Mouse (Mus musculus): Measurements from ENCODE around the gene Tldc2.

Gene Tldc2

DNA sequence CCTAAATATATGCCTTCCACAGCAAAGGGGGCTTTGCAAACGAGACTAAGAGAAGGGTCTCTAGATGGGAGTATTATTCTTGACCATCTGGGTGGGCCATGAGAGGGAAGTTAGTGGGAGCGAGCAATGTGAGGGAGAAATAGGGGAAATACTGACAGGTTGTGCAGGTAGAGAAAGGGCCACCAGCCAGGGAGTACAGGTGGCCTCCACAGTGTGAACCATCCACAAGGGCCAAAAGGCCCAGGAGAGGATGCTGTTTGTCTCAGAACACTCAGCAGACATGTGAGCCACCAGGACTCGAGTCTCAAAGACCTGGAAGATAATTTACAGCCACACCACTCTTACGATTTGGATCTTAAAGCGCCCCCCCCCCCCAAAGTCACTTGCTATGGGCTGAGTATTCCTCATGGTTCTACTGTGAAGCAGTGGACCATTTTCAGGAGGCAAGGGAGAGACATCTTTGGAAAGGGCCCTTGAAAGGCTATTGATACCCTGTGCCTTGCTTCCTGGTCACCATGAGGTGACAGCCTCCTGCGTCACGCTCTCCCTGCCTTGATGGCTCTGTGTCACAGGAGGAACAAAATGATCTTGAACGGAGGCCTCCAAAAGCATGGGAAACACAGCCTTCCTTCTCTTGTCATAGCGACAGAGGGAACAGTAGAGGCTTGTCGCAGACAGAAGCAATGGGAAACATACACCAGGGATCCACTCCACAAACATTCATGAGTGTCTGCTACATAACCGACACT lies 26.1 kb upstream of the Tldc2 start:
- no peak for DNase-seq (ENCODE audit: low spot score in 2 of 2)

DNA sequence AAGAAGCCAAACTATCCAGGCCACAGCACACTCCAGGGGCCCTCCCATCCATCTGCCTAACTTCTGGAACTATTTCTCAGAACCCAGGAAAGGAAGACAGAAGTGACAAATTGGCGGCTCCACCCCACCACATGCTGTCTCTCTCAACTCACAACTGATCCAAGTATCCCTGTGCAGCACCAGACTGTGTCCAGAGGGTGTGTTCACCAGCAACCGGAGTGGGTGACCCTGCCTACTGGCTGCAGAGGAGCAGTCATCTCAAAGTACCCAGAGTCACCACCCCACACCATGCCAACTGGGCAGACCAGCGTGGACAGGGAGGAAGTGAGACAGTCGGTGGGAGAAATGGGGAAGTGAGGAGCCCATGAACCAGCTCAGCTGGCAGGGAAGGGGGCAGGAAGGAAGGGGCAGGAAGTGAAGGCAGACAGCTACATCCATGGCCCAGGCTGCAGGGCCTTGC lies 23.6 kb upstream of the Tldc2 start:
- DNase-seq (ENCODE audit: low spot score in 2 of 2) = no peak

DNA sequence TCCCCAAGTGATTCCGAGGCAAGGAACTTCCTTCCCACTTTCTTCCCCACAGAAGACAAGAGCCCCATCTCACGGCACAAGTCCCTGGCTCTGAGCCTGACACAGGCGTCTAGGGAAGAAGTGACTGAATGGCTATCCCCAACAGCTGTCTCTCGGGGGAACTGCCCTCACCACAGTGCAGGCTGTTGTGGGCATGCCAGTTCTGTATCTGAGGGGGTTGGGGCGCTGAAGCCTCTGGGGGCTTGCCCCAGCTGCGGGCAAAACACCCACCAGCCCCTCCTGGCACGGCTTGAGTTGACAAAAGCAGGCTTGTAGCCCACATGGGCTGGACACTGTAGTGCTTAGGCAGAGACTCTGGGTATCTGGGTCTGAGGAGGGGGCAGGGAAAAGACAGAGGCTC lies 22.7 kb upstream of the Tldc2 start:
- no peak for DNase-seq (ENCODE audit: low spot score in 2 of 2)

DNA sequence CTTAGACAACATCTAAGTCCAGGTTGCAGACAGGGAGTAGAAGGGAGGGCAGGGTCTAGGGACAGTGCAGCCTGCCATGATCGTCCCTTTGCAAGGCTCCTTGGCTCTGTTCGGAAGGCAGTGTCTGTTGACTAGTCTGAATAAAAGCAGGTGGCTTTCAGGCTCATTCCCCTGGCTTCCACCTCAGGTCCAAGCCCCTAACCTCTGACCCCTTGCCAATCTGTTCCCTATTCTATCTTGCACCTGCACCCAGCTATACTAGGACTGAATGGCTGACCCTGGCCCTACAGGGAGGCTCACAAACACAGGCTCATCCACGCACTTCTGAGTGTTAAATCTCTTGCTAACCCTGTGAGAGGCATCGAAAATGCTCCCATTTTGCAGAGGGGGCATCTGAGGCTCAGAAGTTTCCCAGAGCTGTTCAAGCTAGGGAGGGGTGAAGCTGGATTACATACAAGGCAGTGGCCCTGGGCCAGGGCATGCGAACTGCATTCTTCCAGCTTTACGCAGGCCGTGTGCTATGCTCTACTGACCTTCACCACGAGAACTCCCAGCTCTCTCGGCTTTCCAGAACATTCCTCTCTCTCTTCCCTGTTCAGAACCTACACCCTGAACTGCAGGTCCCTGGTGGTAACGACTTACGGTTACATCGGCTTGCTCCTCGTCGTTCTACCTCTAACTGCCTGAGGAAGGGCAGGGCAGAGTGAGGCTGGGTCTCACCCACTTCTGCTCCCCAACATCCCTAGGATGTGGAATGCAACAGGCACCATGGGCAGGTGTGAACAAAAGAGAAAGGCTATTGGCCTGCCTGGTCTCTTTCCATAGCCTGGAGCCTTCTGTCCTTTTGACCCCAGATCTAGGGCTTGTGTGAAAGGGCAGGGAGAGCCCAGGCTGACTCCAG lies 21.6 kb upstream of the Tldc2 start:
- DNase-seq (ENCODE audit: low spot score in 2 of 2) = no peak

DNA sequence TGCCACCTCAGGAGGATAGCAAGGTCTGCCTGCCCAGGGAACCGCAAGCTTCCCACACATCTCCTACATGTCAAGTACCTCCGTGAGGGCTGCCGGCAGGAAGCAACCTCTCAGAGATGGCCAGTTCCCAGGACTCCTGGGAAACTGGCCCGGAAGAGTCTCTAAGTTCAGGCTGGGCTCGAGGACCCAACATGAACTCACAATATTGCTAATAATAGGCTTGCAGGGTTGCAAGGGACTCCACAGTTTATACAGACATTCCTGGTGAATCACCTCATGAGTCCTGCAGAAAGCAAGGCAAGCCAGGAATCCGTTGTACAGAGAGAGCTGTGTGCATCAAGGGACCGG lies 21.0 kb upstream of the Tldc2 start:
- DNase-seq (ENCODE audit: low spot score in 2 of 2) = no peak

DNA sequence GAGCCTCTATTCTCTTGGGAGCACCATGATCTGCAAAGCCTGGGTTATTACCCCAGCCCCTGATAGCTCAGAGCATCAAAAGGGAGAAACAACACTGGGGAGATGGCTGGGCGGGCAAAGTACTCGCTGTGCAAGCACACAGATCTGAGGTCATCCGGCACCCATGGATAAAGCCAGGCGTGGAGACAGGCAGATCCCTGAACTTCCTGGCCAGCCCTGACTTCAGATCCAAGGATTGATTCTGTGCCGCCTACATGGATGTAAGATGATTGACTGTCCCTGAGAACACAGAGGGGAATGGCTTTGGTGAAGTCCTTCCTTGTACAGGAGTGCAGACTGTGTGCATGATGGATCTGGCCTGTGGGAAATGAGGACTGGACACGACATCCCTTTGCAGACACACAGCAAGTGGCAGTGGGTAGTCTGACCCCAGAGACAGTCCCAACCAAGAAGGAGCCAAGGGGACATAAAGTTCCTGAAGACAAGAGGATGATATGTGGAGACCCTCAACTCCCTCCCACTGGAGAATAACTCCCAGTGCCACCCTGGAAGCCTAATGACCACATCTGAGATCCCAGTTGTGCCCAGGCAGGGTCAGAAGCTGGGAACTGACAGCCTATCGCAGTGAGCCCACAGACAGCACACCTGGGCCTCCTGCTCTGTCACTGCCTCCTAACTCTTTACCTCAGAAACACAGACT lies 20.0 kb upstream of the Tldc2 start:
- no peak for DNase-seq (ENCODE audit: low spot score in 2 of 2)

DNA sequence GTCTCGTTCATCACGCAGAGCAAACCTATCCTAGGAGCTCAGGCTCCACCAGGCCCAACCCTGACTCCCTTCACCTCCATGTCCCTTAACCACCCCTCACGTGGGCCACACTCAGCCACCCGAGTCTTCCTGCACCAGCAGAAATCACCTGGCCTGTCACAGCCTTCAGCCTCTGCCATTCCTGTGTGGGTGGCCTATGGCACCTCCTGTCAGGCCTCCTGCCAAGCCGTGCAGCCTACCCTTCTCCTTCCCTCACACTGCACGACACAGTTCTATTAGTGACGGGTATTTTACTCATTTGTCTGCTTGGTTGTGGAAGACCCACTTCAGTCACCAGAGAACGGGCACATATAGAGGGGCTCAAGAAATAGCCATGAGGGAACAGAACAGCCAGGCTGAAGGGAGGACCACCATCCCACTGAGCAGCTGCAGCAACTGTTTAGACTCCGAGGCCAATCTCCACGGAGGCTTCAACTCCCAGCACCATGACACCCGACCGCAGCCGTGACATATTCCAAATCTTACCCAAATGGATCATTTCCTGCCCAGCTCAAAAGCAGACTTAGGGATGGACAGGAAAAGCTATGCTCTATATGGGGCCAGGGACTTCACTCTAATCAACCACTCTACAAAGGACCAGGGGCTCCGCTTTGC lies 18.0 kb upstream of the Tldc2 start:
- DNase-seq (ENCODE audit: low spot score in 2 of 2) = no peak

DNA sequence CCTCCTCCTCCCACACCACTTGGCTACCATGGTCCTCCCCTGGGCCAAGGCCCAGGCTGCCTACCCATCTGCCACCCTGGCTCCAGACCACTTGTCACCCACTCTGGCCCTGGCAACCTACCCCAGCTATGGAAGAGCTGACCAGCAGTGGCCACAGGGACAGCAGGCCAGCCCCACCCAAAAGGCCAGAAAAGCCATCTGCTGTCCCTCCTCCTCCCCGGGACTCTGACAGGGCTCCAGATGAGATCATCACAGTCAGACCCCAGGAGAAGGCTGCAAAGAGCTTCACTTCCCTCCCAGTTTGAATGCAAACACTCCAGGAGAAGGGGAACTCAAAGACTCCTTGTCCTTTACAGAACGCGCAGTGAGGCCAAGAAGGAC lies 17.5 kb upstream of the Tldc2 start:
- no peak for DNase-seq (ENCODE audit: low spot score in 2 of 2)

DNA sequence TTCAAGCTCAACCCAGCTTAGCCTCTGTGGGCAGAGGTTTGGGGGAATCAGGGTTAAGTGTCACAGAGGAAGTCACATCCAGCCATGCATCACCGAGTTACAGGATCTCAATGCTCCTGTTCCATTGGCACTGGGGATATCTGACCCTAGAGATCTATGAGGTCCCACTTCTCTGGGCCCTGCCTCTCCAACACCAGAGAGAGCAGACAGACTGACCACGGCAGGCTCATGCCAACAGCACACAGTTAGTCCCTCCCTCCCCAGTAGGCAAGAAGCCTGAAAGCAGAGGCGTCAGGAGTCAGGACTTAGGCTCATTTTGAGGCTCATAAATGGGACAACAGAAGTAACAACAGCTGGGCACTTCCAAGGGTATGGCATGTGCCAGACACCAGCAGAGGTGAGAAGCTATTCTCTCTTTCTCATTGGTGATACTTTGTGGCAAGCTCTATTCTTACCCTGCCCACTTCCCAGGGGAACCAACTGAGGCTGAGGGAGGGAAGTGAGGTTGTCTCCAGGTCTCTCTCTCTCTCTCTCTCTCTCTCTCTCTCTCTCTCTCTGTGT lies 17.0 kb upstream of the Tldc2 start:
- DNase-seq (ENCODE audit: low spot score in 2 of 2) = no peak

DNA sequence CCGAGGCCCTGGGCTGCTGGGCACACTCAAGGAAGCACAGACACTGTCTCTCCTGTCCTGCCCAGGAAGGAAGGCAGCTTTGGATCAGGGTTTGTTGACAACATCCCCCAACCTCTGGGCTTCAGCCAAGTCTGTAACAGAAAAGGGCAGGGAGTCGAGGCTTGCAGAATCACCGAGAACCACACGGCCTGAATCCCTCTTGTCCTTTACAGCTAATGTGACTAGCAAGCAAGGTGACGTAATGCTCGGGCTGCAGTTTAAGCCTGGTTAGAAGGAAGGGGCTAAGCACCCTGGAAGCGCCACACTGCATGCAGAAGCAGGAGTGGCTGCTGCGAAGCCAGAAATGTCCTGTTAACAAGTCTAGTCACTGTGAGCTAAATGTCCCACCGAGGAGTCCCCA lies 16.5 kb upstream of the Tldc2 start:
- no peak for DNase-seq (ENCODE audit: low spot score in 2 of 2)

DNA sequence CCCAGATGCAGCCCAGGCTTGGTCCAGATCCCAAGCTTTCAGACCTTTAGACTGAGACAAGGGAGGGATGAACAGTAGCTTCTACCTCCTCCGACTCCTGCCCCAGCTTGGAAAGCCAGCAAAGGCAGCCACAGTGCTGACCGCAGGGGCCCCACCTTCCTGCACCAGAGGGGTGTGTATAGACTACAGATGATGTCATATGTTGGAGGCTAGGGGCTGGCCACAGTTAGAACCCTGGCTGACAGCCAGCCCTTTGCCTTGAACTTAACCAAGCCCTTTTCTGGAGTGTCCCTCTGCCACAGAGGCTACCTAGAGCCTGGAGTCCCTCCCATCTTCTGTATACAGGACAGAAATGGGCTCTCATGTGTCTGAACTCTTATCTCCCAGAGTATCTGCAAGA lies 15.3 kb upstream of the Tldc2 start:
- peak in 1 of 2 experiments; percentile 65 for DNase-seq (ENCODE audit: low spot score in 2 of 2)

DNA sequence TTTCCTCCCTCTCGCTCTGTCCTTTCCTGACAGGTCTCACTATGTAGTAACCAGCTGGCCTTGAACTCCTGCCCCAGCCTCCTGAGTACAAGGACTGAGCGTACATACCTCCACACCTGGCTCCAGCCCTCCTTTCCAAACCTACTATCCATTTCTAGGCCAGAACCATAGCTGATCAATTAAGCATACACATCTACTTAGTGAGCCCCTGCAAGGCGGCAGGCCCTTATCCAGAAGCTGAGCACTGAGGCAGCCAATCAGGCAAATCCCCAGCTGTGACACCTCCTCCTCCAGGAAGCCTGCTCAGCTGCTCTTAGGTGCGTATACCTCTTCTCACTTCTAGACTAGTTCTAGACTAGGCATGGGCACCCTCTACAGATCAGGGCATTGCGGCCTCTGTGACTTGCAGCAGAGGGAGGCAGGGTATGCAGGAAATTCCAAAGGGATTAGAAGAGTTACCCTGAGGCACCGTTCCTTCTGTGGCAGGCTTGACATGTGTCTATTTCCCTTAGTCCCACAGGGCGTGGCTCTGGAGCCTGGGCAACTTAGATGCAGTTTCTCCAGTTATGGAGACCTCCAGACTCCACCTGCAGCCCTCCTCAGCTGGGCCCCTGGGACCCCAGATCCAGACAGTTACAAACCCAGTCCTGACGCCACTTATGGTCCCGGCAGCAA lies 14.4 kb upstream of the Tldc2 start:
- no peak for DNase-seq (ENCODE audit: low spot score in 2 of 2)

DNA sequence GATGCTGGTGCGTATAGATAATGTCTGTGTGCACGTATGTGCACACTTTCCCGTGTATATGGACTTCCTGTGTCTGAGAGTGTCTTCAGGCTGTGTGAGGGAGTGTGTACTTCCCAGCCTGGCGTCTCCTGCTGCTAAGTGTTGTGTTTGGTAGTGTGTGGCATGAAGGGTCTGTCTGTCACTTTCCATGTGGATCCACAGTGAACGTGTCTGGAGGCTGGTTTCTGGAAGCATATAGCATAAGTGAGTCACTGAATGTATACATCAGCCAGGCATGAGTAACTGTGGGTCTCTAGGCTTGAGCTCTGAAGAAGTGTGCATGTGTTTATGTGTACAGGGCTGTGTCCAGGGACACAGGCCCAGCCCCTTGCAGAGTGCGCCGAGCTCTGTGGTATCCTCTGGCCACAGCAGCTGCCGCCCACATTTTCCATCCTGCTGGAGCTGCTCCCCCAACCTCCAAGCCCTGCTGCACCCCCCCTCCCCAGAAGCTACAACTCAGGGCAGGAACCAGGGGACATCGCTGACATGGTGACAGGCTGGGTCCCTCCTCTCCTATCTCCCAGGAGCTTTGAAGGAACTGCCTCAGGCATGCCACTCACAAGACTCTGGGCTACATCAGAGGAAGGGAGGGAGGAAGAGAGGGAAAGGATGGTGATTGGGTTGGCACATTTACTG lies 13.3 kb upstream of the Tldc2 start:
- DNase-seq (ENCODE audit: low spot score in 2 of 2) = no peak

DNA sequence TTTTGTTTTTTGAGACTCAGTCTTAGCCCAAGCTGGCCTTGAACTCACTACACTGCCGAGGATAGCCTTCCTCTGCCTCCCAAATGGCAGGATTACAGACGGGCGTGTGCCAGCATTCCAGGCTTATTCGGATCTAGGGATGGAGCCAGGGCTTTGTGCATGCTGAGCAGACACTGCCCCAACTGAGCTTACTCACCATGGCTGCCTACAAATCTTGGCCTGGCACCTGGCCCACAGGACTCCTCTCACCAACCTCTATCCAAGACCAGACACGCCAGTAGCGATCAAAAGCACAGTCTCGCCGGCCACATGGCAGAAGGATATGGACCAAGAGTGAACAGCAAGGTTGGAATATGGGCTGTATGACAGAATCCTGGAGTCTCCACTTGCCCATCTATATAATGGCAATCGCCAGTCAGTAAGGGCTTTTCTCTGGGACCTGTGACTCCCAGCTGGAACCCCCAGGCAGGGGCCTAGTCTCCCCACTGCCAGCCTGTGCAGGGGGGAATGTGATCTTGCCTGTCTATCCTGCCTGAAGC lies 12.6 kb upstream of the Tldc2 start:
- no peak for DNase-seq (ENCODE audit: low spot score in 2 of 2)

DNA sequence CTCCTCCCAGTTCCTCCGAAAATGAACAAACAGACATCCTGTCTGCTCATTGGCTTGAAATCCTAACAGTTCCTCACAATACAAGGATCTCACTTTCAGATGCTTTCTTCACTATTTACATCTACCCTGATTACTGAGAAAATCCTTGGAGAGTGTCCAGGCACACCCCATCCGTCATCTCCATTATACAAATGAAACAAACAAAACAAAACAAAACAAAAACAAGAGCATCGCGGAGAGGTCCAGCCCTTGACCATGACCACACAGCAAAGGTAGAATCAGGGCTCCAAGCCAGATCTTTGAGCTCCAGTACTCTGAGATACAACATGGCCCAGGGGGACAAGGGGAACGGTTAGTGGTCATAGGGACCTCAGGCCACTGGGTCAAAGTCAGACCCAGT lies 12.1 kb upstream of the Tldc2 start:
- no peak for DNase-seq (ENCODE audit: low spot score in 2 of 2)

DNA sequence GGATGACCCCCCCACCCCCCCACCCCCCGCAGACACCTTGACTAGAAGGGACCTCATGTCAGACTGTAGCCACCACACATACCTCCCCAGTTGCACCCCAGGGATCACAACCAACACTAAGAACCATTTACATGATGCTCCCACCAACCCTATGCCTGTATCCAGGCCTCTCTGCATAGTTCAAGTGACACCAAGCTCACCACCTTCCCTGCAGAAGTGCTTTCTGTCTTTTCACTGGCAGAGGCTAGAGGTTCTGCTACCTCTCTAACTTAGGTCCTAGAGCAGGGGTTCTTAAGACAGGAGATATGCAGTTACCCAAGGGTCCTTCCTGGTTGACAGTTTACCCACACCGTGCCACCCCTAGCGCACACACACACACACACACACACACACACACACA lies 11.6 kb upstream of the Tldc2 start:
- DNase-seq (ENCODE audit: low spot score in 2 of 2) = no peak

DNA sequence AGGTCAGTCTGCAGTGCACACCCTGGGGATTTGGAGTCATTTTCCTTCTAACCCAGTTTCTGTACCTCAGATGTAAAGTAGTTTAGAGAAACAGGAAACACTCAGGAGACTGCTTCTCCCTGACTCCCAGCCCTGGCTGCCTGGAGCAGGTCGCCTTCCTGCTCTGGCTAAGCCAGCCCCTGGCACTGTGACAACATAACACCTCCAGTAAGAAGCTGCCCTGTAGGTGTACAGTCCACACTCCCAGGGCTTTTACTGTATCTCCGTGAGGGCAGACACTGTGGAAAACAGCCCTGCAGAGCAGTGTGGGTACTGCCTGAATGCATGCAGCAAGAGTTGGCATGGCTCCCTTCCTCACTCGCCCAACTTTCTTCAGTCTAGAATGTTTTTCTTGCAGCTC lies 11.2 kb upstream of the Tldc2 start:
- no peak for DNase-seq (ENCODE audit: low spot score in 2 of 2)

DNA sequence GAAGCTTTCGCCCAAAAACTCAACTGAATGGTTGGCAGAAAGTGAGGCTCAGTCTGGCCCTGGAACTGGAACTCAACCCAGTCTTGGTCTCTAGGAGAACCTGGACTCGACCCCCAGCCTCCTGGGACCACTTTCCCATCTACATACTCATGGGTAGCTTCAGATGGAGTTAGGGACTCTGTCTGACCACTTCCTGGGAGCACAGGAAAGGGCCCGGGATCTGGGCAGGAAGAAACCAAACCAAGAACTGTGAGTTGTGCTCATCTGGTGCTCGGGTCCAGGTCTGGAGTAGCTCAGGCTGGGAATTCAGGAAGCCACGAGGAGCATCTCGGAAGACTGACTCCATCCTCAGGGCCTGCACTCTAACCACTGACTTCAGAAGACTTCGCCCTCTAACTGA lies 10.3 kb upstream of the Tldc2 start:
- DNase-seq (ENCODE audit: low spot score in 2 of 2) = no peak

DNA sequence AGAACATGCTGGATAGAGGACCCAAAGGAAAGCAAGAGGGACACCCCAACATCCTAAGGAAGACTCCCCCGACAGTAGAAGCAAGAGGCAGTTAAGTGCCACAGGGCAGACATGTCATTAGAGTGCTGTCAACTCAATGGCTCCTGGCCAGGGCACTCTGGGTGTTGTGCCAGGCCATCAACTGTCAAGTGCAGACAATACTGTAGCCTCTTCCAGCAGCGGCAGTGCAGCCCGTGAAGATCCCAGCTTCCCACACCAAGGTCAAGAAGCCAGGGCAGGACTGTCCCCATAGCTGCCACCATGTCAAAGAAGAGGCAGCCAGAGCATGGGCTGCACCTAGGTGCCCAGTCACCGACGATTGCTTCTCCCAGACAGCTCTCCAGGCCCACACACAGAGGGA lies 9.7 kb upstream of the Tldc2 start:
- DNase-seq (ENCODE audit: low spot score in 2 of 2) = no peak

DNA sequence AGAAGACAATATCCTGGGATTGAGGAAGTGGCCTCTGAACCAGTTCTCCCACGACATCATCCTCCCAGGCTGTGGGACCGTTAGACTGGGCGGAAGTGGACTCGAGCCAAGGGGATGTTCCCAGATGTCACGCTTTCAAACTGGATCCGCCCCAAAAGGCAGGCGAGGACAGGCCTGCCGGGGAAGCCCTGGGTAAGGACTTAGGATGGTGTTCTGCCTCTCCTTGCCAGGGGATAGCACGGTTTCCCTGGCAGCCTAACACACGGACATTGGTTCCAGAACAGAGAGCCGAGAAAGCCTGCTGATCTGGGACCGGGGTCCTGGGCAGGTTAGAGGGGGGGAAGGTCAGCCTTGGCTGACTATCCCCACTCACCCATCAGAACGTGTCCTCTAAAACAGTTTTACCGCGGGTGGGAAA lies 9.2 kb upstream of the Tldc2 start:
- peak; percentile 71 to 87 for DNase-seq (ENCODE audit: low spot score in 2 of 2)
